Mouse (Mus musculus) brain, embryonic 14.5 days (tissue): ENCODE measurements around the gene Actr1a. TPM values are rescaled to one million over a fixed set of nuclear protein-coding genes. Genes with fewer than 3 reads are reported as not detected.

Experiments used
- DNase-seq: peaks from one replicate; pipeline ENCODE4 v3.0.0-alpha.2; 2011; ENCODE audit warnings: low read depth
- CTCF ChIP-seq: fragments of 200-500 bp; IDR thresholded peaks from 2 replicates; pipeline ENCODE4 v1.5.1; 2012; ENCODE audit warnings: inconsistent platforms, mild to moderate bottlenecking, moderate library complexity, borderline replicate concordance; ENCODE audit not compliant: insufficient read depth, insufficient read length; ENCODE audit errors: extremely low read depth
- POLR2A ChIP-seq: fragments of 200-500 bp; IDR thresholded peaks from 2 replicates; pipeline ENCODE4 v1.6.1; 2012; ENCODE audit warnings: mild to moderate bottlenecking, inconsistent platforms, borderline replicate concordance; ENCODE audit not compliant: poor library complexity, insufficient read depth, insufficient read length, severe bottlenecking; ENCODE audit errors: extremely low read depth
- polyA plus RNA-seq: library from polyadenylated mRNA; depleted of rRNA; stranded (reverse); fragments of >200 nt; gene quantifications from 2 replicates; pipeline ENCODE4 v1.2.3, GENCODE M21; 2012; rRNA removed

Actr1a gene
- polyA plus RNA-seq, 1 experiment: 264 TPM

GRCm38 (mm10) chr19:46329031-46329641, 66.4 kb downstream of the Actr1a start:
- DNase-seq: no peak
- TF ChIP-seq CTCF: no peak
- TF ChIP-seq POLR2A: no peak

GRCm38 (mm10) chr19:46328081-46329030, 67.2 kb downstream of the Actr1a start, which contains the start of gene Fbxl15:
Gene Fbxl15, plus strand, starts transcription at chr19:46328184.
- peak; percentile 98 for DNase-seq
- TF ChIP-seq POLR2A: peak; percentile 70
- TF ChIP-seq CTCF: no peak

GRCm38 (mm10) chr19:46327531-46328064, 68.0 kb downstream of the Actr1a start:
- no peak for DNase-seq

More at GRCm38 (mm10) chr19:46327531-46328064, 68.0 kb downstream of the Actr1a start:
- no peak for TF ChIP-seq CTCF
- no peak for TF ChIP-seq POLR2A

Other genes with a start within 250 kb of the Actr1a start
- 2.6 and 2.7 TPM in 2 replicates for gene Pitx3, start 247.4 kb downstream of the Actr1a start, polyA plus RNA-seq
- gene Gbf1, start 243.2 kb downstream of the Actr1a start, polyA plus RNA-seq: 94.8 and 106 TPM in 2 replicates
- gene Nfkb2, start 91.4 kb downstream of the Actr1a start, polyA plus RNA-seq: 3.9 and 4.3 TPM in 2 replicates
- 292 and 297 TPM in 2 replicates for gene Psd, start 68.6 kb downstream of the Actr1a start, polyA plus RNA-seq
- gene Fbxl15, start 67.6 kb downstream of the Actr1a start, polyA plus RNA-seq: 37.1 and 45.9 TPM in 2 replicates
- 206 and 246 TPM in 2 replicates for gene Cuedc2, start 57.0 kb downstream of the Actr1a start, polyA plus RNA-seq
- 16.1 and 18.2 TPM in 2 replicates for gene Mfsd13a, start 54.6 kb downstream of the Actr1a start, polyA plus RNA-seq
- gene 2310034G01Rik, start 45.4 kb downstream of the Actr1a start, polyA plus RNA-seq: 2.1 TPM in 2 replicates
- gene Sufu, start 1.1 kb upstream of the Actr1a start, polyA plus RNA-seq: 21.8 and 26.0 TPM in 2 replicates
- 35.3 and 63.0 TPM in 2 replicates for gene Trim8, start 106.0 kb upstream of the Actr1a start, polyA plus RNA-seq
- 169 and 180 TPM in 2 replicates for gene Arl3, start 177.4 kb upstream of the Actr1a start, polyA plus RNA-seq
- 11.8 and 12.6 TPM in 2 replicates for gene Sfxn2, start 177.6 kb upstream of the Actr1a start, polyA plus RNA-seq
- 33.7 and 44.8 TPM in 2 replicates for gene Wbp1l, start 203.3 kb upstream of the Actr1a start, polyA plus RNA-seq